Mouse (Mus musculus) ES-Bruce4 (cell line): ENCODE measurements around the gene Atp1a2.

Experiments
- CTCF ChIP-seq: IDR thresholded peaks from one replicate; pipeline ENCODE4 v1.8.1; 2011; ENCODE audit warnings: low read depth, low read length
- EP300 ChIP-seq: IDR thresholded peaks from 2 replicates; pipeline ENCODE4 v1.6.1; 2011; ENCODE audit warnings: low read depth, low read length; ENCODE audit not compliant: insufficient read depth

DNA sequence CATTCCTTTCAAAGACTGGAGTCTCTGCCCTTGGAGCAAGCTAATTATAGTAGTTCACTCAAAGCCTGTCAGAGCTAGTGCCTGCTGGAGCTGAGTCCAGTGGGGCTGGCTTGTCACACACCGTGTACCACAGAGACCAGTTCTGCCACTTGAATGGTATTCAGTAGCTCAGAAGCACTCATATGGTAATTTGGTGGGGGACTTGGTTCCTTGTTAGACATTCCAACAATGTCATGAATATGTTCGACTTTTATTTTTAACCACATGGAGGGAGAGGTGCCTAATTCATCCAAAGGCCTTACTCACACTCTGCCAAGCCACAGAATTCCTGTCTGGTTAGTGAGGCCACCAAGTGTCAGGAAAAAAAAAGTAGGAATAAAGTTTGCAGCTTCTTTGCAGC is 55.5 kb downstream of the Atp1a2 start:
- TF ChIP-seq EP300 (no peak), CTCF (no peak)
